Mouse (Mus musculus) C2C12 (cell line): ENCODE results near the gene Gm4307.
"Not testable (repeated sequence)": the region's sequence is repeated elsewhere in the genome, so short reads cannot be mapped to it uniquely, and the experiment has no call there.

Experiments used
- CEBPB ChIP-seq: IDR thresholded peaks from one replicate; pipeline ENCODE4 v1.6.1; 2011; ENCODE audit warnings: low read depth, mild to moderate bottlenecking, control low read depth, moderate library complexity
- CTCF ChIP-seq: IDR thresholded peaks from one replicate; pipeline ENCODE4 v1.5.1; 2011; ENCODE audit not compliant: control insufficient read depth, insufficient read depth, insufficient read length
- USF1 ChIP-seq: IDR thresholded peaks from one replicate; pipeline ENCODE4 v1.6.1; 2011; ENCODE audit warnings: low read depth, mild to moderate bottlenecking, control low read depth, moderate library complexity

- not testable (repeated sequence) for TF ChIP-seq CEBPB, CTCF, USF1
These were observed 4.3 kb upstream of the Gm4307 start for GRCm38 (mm10) chr10:100356841-100357240.
